Mouse (Mus musculus): ENCODE measurements around the gene Itga6. TPM values are rescaled to one million over a fixed set of nuclear protein-coding genes. Genes with fewer than 3 reads are reported as not detected.
"Not testable (repeated sequence)": the region's sequence is repeated elsewhere in the genome, so short reads cannot be mapped to it uniquely, and the experiment has no call there.

Itga6 gene
- polyA plus RNA-seq, 1 experiment from 2014 or later: 103 TPM

- H3K4me2 ChIP-seq (ENCODE audit: low read length): no peak overlapping the region
- peaks cover 0 to 8% of the 10 kb centered on the region in 2 experiments; a peak in 2 of 4 replicates for H3K4me1 ChIP-seq (ENCODE audit: control insufficient read depth in 2 of 2, insufficient read depth in 2 of 2, low read length in 2 of 2)
- no peaks in the 10 kb centered on the region for H3K27me3 ChIP-seq (ENCODE audit: control insufficient read depth, insufficient read depth, low read length)
- H3K9ac ChIP-seq (ENCODE audit: low read length): no peak overlapping the region
- H3K27ac ChIP-seq (replicated peaks in 1 of 2; ENCODE audit: control insufficient read depth in 1 of 2, insufficient read depth in 1 of 2, low read depth in 2 of 2, low read length in 2 of 2): no peak overlapping the region
- 67% methylated on average over 4 of the region's 4 CpGs for WGBS
- no peaks in the 10 kb centered on the region for H3K9me3 ChIP-seq (ENCODE audit: control insufficient read depth, low read length)
- no peak overlapping the region for H3K4me3 ChIP-seq (ENCODE audit: control insufficient read depth in 1 of 2, insufficient read depth in 1 of 2, low read depth in 1 of 2, low read length in 2 of 2)
- peaks cover 67% of the 10 kb centered on the region for H3K36me3 ChIP-seq (ENCODE audit: control insufficient read depth, insufficient read depth, low read length)
- ATAC-seq (ENCODE audit: insufficient number of reproducible peaks, insufficient read depth, low FRiP score, low read depth): no peak
Measured at GRCm38 (mm10) chr2:71836232-71836631, 90.8 kb downstream of the Itga6 start.

- H3K36me3 ChIP-seq (ENCODE audit: control insufficient read depth, insufficient read depth, low read length): peaks cover 75% of the 10 kb centered on the region
- no peaks in the 10 kb centered on the region for H3K27me3 ChIP-seq (ENCODE audit: control insufficient read depth, insufficient read depth, low read length)
- no peak overlapping the region for H3K9ac ChIP-seq (ENCODE audit: low read length)
- H3K4me2 ChIP-seq (ENCODE audit: low read length): no peak overlapping the region
- no peak for ATAC-seq (ENCODE audit: insufficient number of reproducible peaks, insufficient read depth, low FRiP score, low read depth)
- no peak overlapping the region for H3K4me3 ChIP-seq (ENCODE audit: control insufficient read depth in 1 of 2, insufficient read depth in 1 of 2, low read depth in 1 of 2, low read length in 2 of 2)
- no peak overlapping the region for H3K27ac ChIP-seq (replicated peaks in 1 of 2; ENCODE audit: control insufficient read depth in 1 of 2, insufficient read depth in 1 of 2, low read depth in 2 of 2, low read length in 2 of 2)
- H3K9me3 ChIP-seq (ENCODE audit: control insufficient read depth, low read length): no peaks in the 10 kb centered on the region
- H3K4me1 ChIP-seq (ENCODE audit: control insufficient read depth in 2 of 2, insufficient read depth in 2 of 2, low read length in 2 of 2): peaks cover 0 to 4% of the 10 kb centered on the region in 2 experiments; a peak in 2 of 4 replicates
- WGBS: 59% methylated on average over 4 of the region's 4 CpGs
Measured at GRCm38 (mm10) chr2:71837261-71837660, 91.8 kb downstream of the Itga6 start.

- no peak overlapping the region for H3K9ac ChIP-seq (ENCODE audit: low read length)
Measured at GRCm38 (mm10) chr2:71837791-71838190, 92.4 kb downstream of the Itga6 start.

GRCm38 (mm10) chr2:71843316-71843715 lies 97.9 kb downstream of the Itga6 start:
- H3K27me3 ChIP-seq (ENCODE audit: control insufficient read depth, insufficient read depth, low read length): no peaks in the 10 kb centered on the region
- 63% methylated on average over 9 of the region's 9 CpGs for WGBS
- H3K36me3 ChIP-seq (ENCODE audit: control insufficient read depth, insufficient read depth, low read length): peaks cover 95% of the 10 kb centered on the region
- H3K9ac ChIP-seq (ENCODE audit: low read length): no peak overlapping the region
- no peak for ATAC-seq (ENCODE audit: insufficient number of reproducible peaks, insufficient read depth, low FRiP score, low read depth)
- H3K27ac ChIP-seq (replicated peaks in 1 of 2; ENCODE audit: control insufficient read depth in 1 of 2, insufficient read depth in 1 of 2, low read depth in 2 of 2, low read length in 2 of 2): no peak overlapping the region
- H3K4me3 ChIP-seq (ENCODE audit: control insufficient read depth in 1 of 2, insufficient read depth in 1 of 2, low read depth in 1 of 2, low read length in 2 of 2): no peak overlapping the region
- H3K4me1 ChIP-seq (ENCODE audit: control insufficient read depth in 2 of 2, insufficient read depth in 2 of 2, low read length in 2 of 2): no peaks in the 10 kb centered on the region
- no peaks in the 10 kb centered on the region for H3K9me3 ChIP-seq (ENCODE audit: control insufficient read depth, low read length)
- H3K4me2 ChIP-seq (ENCODE audit: low read length): no peak overlapping the region

More at GRCm38 (mm10) chr2:71837791-71838190, 92.4 kb downstream of the Itga6 start:
- no peak for ATAC-seq (ENCODE audit: insufficient number of reproducible peaks, insufficient read depth, low FRiP score, low read depth)
- WGBS: 25% methylated on average over 6 of the region's 6 CpGs
- no peak overlapping the region for H3K27ac ChIP-seq (replicated peaks in 1 of 2; ENCODE audit: control insufficient read depth in 1 of 2, insufficient read depth in 1 of 2, low read depth in 2 of 2, low read length in 2 of 2)
- H3K4me2 ChIP-seq (ENCODE audit: low read length): no peak overlapping the region
- peaks cover 80% of the 10 kb centered on the region for H3K36me3 ChIP-seq (ENCODE audit: control insufficient read depth, insufficient read depth, low read length)
- H3K27me3 ChIP-seq (ENCODE audit: control insufficient read depth, insufficient read depth, low read length): no peaks in the 10 kb centered on the region
- no peaks in the 10 kb centered on the region for H3K9me3 ChIP-seq (ENCODE audit: control insufficient read depth, low read length)
- H3K4me3 ChIP-seq (ENCODE audit: control insufficient read depth in 1 of 2, insufficient read depth in 1 of 2, low read depth in 1 of 2, low read length in 2 of 2): no peak overlapping the region
- peaks cover 0 to 4% of the 10 kb centered on the region in 2 experiments; a peak in 1 of 4 replicates for H3K4me1 ChIP-seq (ENCODE audit: control insufficient read depth in 2 of 2, insufficient read depth in 2 of 2, low read length in 2 of 2)

- Histone ChIP-seq H3K36me3 (ENCODE audit: control insufficient read depth, insufficient read depth, low read length) (peaks cover 95% of the 10 kb centered on the region), H3K4me3 (ENCODE audit: control insufficient read depth in 1 of 2, insufficient read depth in 1 of 2, low read depth in 1 of 2, low read length in 2 of 2) (no peak overlapping the region), H3K27ac (replicated peaks in 1 of 2; ENCODE audit: control insufficient read depth in 1 of 2, insufficient read depth in 1 of 2, low read depth in 2 of 2, low read length in 2 of 2) (no peak overlapping the region), H3K4me2 (ENCODE audit: low read length) (no peak overlapping the region), H3K9ac (ENCODE audit: low read length) (no peak overlapping the region), H3K27me3 (ENCODE audit: control insufficient read depth, insufficient read depth, low read length) (no peaks in the 10 kb centered on the region), H3K4me1 (ENCODE audit: control insufficient read depth in 2 of 2, insufficient read depth in 2 of 2, low read length in 2 of 2) (no peaks in the 10 kb centered on the region), H3K9me3 (ENCODE audit: control insufficient read depth, low read length) (no peaks in the 10 kb centered on the region)
- no peak for ATAC-seq (ENCODE audit: insufficient number of reproducible peaks, insufficient read depth, low FRiP score, low read depth)
- 75% methylated on average over 6 of the region's 6 CpGs for WGBS
Measured at GRCm38 (mm10) chr2:71844906-71845305, 99.5 kb downstream of the Itga6 start.

- not testable (repeated sequence) for H3K4me1 ChIP-seq (ENCODE audit: control insufficient read depth in 2 of 2, insufficient read depth in 2 of 2, low read length in 2 of 2); H3K27me3 ChIP-seq (ENCODE audit: control insufficient read depth, insufficient read depth, low read length); H3K4me2 ChIP-seq (ENCODE audit: low read length); ATAC-seq (ENCODE audit: insufficient number of reproducible peaks, insufficient read depth, low FRiP score, low read depth); H3K9me3 ChIP-seq (ENCODE audit: control insufficient read depth, low read length); H3K4me3 ChIP-seq (ENCODE audit: control insufficient read depth in 1 of 2, insufficient read depth in 1 of 2, low read depth in 1 of 2, low read length in 2 of 2); H3K27ac ChIP-seq (replicated peaks in 1 of 2; ENCODE audit: control insufficient read depth in 1 of 2, insufficient read depth in 1 of 2, low read depth in 2 of 2, low read length in 2 of 2); H3K9ac ChIP-seq (ENCODE audit: low read length)
- WGBS: 6% methylated on average over 6 of the region's 8 CpGs
- H3K36me3 ChIP-seq (ENCODE audit: control insufficient read depth, insufficient read depth, low read length): peaks cover 77% of the 10 kb centered on the region
Measured at GRCm38 (mm10) chr2:71852161-71852560, 106.7 kb downstream of the Itga6 start.

GRCm38 (mm10) chr2:71855076-71855475 lies 109.7 kb downstream of the Itga6 start:
- H3K4me1 ChIP-seq (ENCODE audit: control insufficient read depth in 2 of 2, insufficient read depth in 2 of 2, low read length in 2 of 2): no peaks in the 10 kb centered on the region
- WGBS: 82% methylated on average over 5 of the region's 5 CpGs
- no peak overlapping the region for H3K4me2 ChIP-seq (ENCODE audit: low read length)
- peaks cover 59% of the 10 kb centered on the region for H3K36me3 ChIP-seq (ENCODE audit: control insufficient read depth, insufficient read depth, low read length)
- H3K27ac ChIP-seq (replicated peaks in 1 of 2; ENCODE audit: control insufficient read depth in 1 of 2, insufficient read depth in 1 of 2, low read depth in 2 of 2, low read length in 2 of 2): no peak overlapping the region
- no peak overlapping the region for H3K4me3 ChIP-seq (ENCODE audit: control insufficient read depth in 1 of 2, insufficient read depth in 1 of 2, low read depth in 1 of 2, low read length in 2 of 2)
- H3K27me3 ChIP-seq (ENCODE audit: control insufficient read depth, insufficient read depth, low read length): no peaks in the 10 kb centered on the region
- H3K9ac ChIP-seq (ENCODE audit: low read length): no peak overlapping the region
- ATAC-seq (ENCODE audit: insufficient number of reproducible peaks, insufficient read depth, low FRiP score, low read depth): no peak
- H3K9me3 ChIP-seq (ENCODE audit: control insufficient read depth, low read length): no peaks in the 10 kb centered on the region

GRCm38 (mm10) chr2:71863531-71864173 lies 118.2 kb downstream of the Itga6 start:
- Histone ChIP-seq H3K4me2 (ENCODE audit: low read length) (no peak overlapping the region), H3K4me3 (ENCODE audit: control insufficient read depth in 1 of 2, insufficient read depth in 1 of 2, low read depth in 1 of 2, low read length in 2 of 2) (no peak overlapping the region), H3K27ac (replicated peaks in 1 of 2; ENCODE audit: control insufficient read depth in 1 of 2, insufficient read depth in 1 of 2, low read depth in 2 of 2, low read length in 2 of 2) (no peak overlapping the region), H3K27me3 (ENCODE audit: control insufficient read depth, insufficient read depth, low read length) (no peaks in the 10 kb centered on the region), H3K4me1 (ENCODE audit: control insufficient read depth in 2 of 2, insufficient read depth in 2 of 2, low read length in 2 of 2) (peaks cover 3 to 10% of the 10 kb centered on the region in 2 experiments), H3K36me3 (ENCODE audit: control insufficient read depth, insufficient read depth, low read length) (0 out of 2 replicates have a peak, but pooled peaks cover 2% of the 10 kb centered on the region), H3K9me3 (ENCODE audit: control insufficient read depth, low read length) (no peaks in the 10 kb centered on the region), H3K9ac (ENCODE audit: low read length) (no peak overlapping the region)
- ATAC-seq (ENCODE audit: insufficient number of reproducible peaks, insufficient read depth, low FRiP score, low read depth): no peak
- WGBS: 85% methylated on average over 5 of the region's 5 CpGs
